Mouse (Mus musculus): ENCODE data around the gene Trrap. TPM values are rescaled to one million over a fixed set of nuclear protein-coding genes. Genes with fewer than 3 reads are reported as not detected.

Trrap gene
- polyA plus RNA-seq, 1 experiment from 2014 or later = 109 TPM

- H3K9ac ChIP-seq (replicated peaks; ENCODE audit: low read length) = no peak overlapping the region
- no peak overlapping the region for H3K4me2 ChIP-seq (ENCODE audit: low read length)
- no peak overlapping the region for H3K27ac ChIP-seq (replicated peaks; ENCODE audit: low read depth, low read length)
- no peak for ATAC-seq (ENCODE audit: low FRiP score, low TSS enrichment)
- H3K27me3 ChIP-seq (ENCODE audit: control insufficient read depth, insufficient read depth, low read length) = no peaks in the 10 kb centered on the region
- no peak overlapping the region for H3K4me3 ChIP-seq (replicated peaks; ENCODE audit: low read depth, low read length)
- no peak for DNase-seq
- peaks cover 99% of the 10 kb centered on the region for H3K36me3 ChIP-seq (ENCODE audit: control insufficient read depth, insufficient read depth, low read length)
- WGBS = 93% methylated on average over 10 of the region's 10 CpGs
- no peaks in the 10 kb centered on the region for H3K9me3 ChIP-seq (ENCODE audit: control insufficient read depth, low read length)
- no peaks in the 10 kb centered on the region for H3K4me1 ChIP-seq (ENCODE audit: control insufficient read depth, insufficient read depth, low read length)
These were observed 82.4 kb downstream of the Trrap start for GRCm38 (mm10) chr5:144849932-144850331.

GRCm38 (mm10) chr5:144851820-144852219 lies 84.3 kb downstream of the Trrap start:
- Histone ChIP-seq H3K9me3 (ENCODE audit: control insufficient read depth, low read length) (no peaks in the 10 kb centered on the region), H3K9ac (replicated peaks; ENCODE audit: low read length) (no peak overlapping the region), H3K27me3 (ENCODE audit: control insufficient read depth, insufficient read depth, low read length) (no peaks in the 10 kb centered on the region), H3K4me1 (ENCODE audit: control insufficient read depth, insufficient read depth, low read length) (no peaks in the 10 kb centered on the region), H3K4me2 (ENCODE audit: low read length) (no peak overlapping the region), H3K27ac (replicated peaks; ENCODE audit: low read depth, low read length) (no peak overlapping the region), H3K4me3 (replicated peaks; ENCODE audit: low read depth, low read length) (no peak overlapping the region), H3K36me3 (ENCODE audit: control insufficient read depth, insufficient read depth, low read length) (peaks cover 94% of the 10 kb centered on the region)
- 95% methylated on average over 3 of the region's 3 CpGs for WGBS
- ATAC-seq (ENCODE audit: low FRiP score, low TSS enrichment) = no peak
- no peak for DNase-seq

- no peaks in the 10 kb centered on the region for H3K27me3 ChIP-seq (ENCODE audit: control insufficient read depth, insufficient read depth, low read length)
- H3K27ac ChIP-seq (replicated peaks; ENCODE audit: low read depth, low read length) = no peak overlapping the region
- DNase-seq (no peak), ATAC-seq (ENCODE audit: low FRiP score, low TSS enrichment) (no peak)
- H3K36me3 ChIP-seq (ENCODE audit: control insufficient read depth, insufficient read depth, low read length) = peaks cover 92% of the 10 kb centered on the region
- no peaks in the 10 kb centered on the region for H3K9me3 ChIP-seq (ENCODE audit: control insufficient read depth, low read length)
- H3K4me3 ChIP-seq (replicated peaks; ENCODE audit: low read depth, low read length) = no peak overlapping the region
- no peak overlapping the region for H3K4me2 ChIP-seq (ENCODE audit: low read length)
- H3K4me1 ChIP-seq (ENCODE audit: control insufficient read depth, insufficient read depth, low read length) = no peaks in the 10 kb centered on the region
- WGBS = 90% methylated on average over 5 of the region's 5 CpGs
- no peak overlapping the region for H3K9ac ChIP-seq (replicated peaks; ENCODE audit: low read length)
These were observed 86.4 kb downstream of the Trrap start for GRCm38 (mm10) chr5:144853931-144854330.

- WGBS = 80% methylated on average over 6 of the region's 6 CpGs
- Histone ChIP-seq H3K4me2 (ENCODE audit: low read length) (no peak overlapping the region), H3K4me3 (replicated peaks; ENCODE audit: low read depth, low read length) (no peak overlapping the region), H3K9me3 (ENCODE audit: control insufficient read depth, low read length) (no peaks in the 10 kb centered on the region), H3K27me3 (ENCODE audit: control insufficient read depth, insufficient read depth, low read length) (no peaks in the 10 kb centered on the region), H3K27ac (replicated peaks; ENCODE audit: low read depth, low read length) (no peak overlapping the region), H3K4me1 (ENCODE audit: control insufficient read depth, insufficient read depth, low read length) (no peaks in the 10 kb centered on the region), H3K9ac (replicated peaks; ENCODE audit: low read length) (no peak overlapping the region), H3K36me3 (ENCODE audit: control insufficient read depth, insufficient read depth, low read length) (peaks cover 91% of the 10 kb centered on the region)
- ATAC-seq (ENCODE audit: low FRiP score, low TSS enrichment) (no peak), DNase-seq (no peak)
These were observed 88.4 kb downstream of the Trrap start for GRCm38 (mm10) chr5:144855936-144856335.

- 95% methylated on average over 15 of the region's 15 CpGs for WGBS
- ATAC-seq (ENCODE audit: low FRiP score, low TSS enrichment) (no peak), DNase-seq (no peak)
- no peaks in the 10 kb centered on the region for H3K27me3 ChIP-seq (ENCODE audit: control insufficient read depth, insufficient read depth, low read length)
- H3K9ac ChIP-seq (replicated peaks; ENCODE audit: low read length) = no peak overlapping the region
- no peaks in the 10 kb centered on the region for H3K4me1 ChIP-seq (ENCODE audit: control insufficient read depth, insufficient read depth, low read length)
- H3K4me2 ChIP-seq (ENCODE audit: low read length) = no peak overlapping the region
- no peak overlapping the region for H3K4me3 ChIP-seq (replicated peaks; ENCODE audit: low read depth, low read length)
- H3K9me3 ChIP-seq (ENCODE audit: control insufficient read depth, low read length) = no peaks in the 10 kb centered on the region
- H3K27ac ChIP-seq (replicated peaks; ENCODE audit: low read depth, low read length) = no peak overlapping the region
- peaks cover 70% of the 10 kb centered on the region for H3K36me3 ChIP-seq (ENCODE audit: control insufficient read depth, insufficient read depth, low read length)
These were observed 91.0 kb downstream of the Trrap start for GRCm38 (mm10) chr5:144858527-144858926.

GRCm38 (mm10) chr5:144859284-144859683 lies 91.8 kb downstream of the Trrap start:
- Histone ChIP-seq H3K27ac (replicated peaks; ENCODE audit: low read depth, low read length) (no peak overlapping the region), H3K4me1 (ENCODE audit: control insufficient read depth, insufficient read depth, low read length) (no peaks in the 10 kb centered on the region), H3K9ac (replicated peaks; ENCODE audit: low read length) (no peak overlapping the region), H3K9me3 (ENCODE audit: control insufficient read depth, low read length) (no peaks in the 10 kb centered on the region), H3K4me3 (replicated peaks; ENCODE audit: low read depth, low read length) (no peak overlapping the region), H3K27me3 (ENCODE audit: control insufficient read depth, insufficient read depth, low read length) (no peaks in the 10 kb centered on the region), H3K36me3 (ENCODE audit: control insufficient read depth, insufficient read depth, low read length) (peaks cover 63% of the 10 kb centered on the region), H3K4me2 (ENCODE audit: low read length) (no peak overlapping the region)
- DNase-seq (no peak), ATAC-seq (ENCODE audit: low FRiP score, low TSS enrichment) (no peak)
- 95% methylated on average over 9 of the region's 9 CpGs for WGBS

GRCm38 (mm10) chr5:144860913-144861312 lies 93.4 kb downstream of the Trrap start:
- H3K27me3 ChIP-seq (ENCODE audit: control insufficient read depth, insufficient read depth, low read length) = no peaks in the 10 kb centered on the region
- no peak overlapping the region for H3K4me3 ChIP-seq (replicated peaks; ENCODE audit: low read depth, low read length)
- H3K36me3 ChIP-seq (ENCODE audit: control insufficient read depth, insufficient read depth, low read length) = peaks cover 52% of the 10 kb centered on the region
- no peak overlapping the region for H3K4me2 ChIP-seq (ENCODE audit: low read length)
- H3K27ac ChIP-seq (replicated peaks; ENCODE audit: low read depth, low read length) = no peak overlapping the region
- no peak for ATAC-seq (ENCODE audit: low FRiP score, low TSS enrichment)
- no peak for DNase-seq
- H3K9ac ChIP-seq (replicated peaks; ENCODE audit: low read length) = no peak overlapping the region
- WGBS = 94% methylated on average over 8 of the region's 8 CpGs
- H3K9me3 ChIP-seq (ENCODE audit: control insufficient read depth, low read length) = no peaks in the 10 kb centered on the region
- H3K4me1 ChIP-seq (ENCODE audit: control insufficient read depth, insufficient read depth, low read length) = no peaks in the 10 kb centered on the region

- DNase-seq = peak; percentile 55
These were observed 99.4 kb downstream of the Trrap start for GRCm38 (mm10) chr5:144866923-144867322.

GRCm38 (mm10) chr5:144869466-144869865 lies 101.9 kb downstream of the Trrap start:
- H3K4me3 ChIP-seq (replicated peaks; ENCODE audit: low read depth, low read length) = no peak overlapping the region
- no peaks in the 10 kb centered on the region for H3K4me1 ChIP-seq (ENCODE audit: control insufficient read depth, insufficient read depth, low read length)
- no peak for DNase-seq
- H3K9ac ChIP-seq (replicated peaks; ENCODE audit: low read length) = no peak overlapping the region
- WGBS = 62% methylated on average over 7 of the region's 7 CpGs
- no peaks in the 10 kb centered on the region for H3K36me3 ChIP-seq (ENCODE audit: control insufficient read depth, insufficient read depth, low read length)
- no peaks in the 10 kb centered on the region for H3K9me3 ChIP-seq (ENCODE audit: control insufficient read depth, low read length)
- no peak for ATAC-seq (ENCODE audit: low FRiP score, low TSS enrichment)
- H3K4me2 ChIP-seq (ENCODE audit: low read length) = no peak overlapping the region
- H3K27me3 ChIP-seq (ENCODE audit: control insufficient read depth, insufficient read depth, low read length) = no peaks in the 10 kb centered on the region
- no peak overlapping the region for H3K27ac ChIP-seq (replicated peaks; ENCODE audit: low read depth, low read length)

More at GRCm38 (mm10) chr5:144866923-144867322, 99.4 kb downstream of the Trrap start:
- WGBS = 83% methylated on average over 8 of the region's 8 CpGs
- no peaks in the 10 kb centered on the region for H3K36me3 ChIP-seq (ENCODE audit: control insufficient read depth, insufficient read depth, low read length)
- H3K4me2 ChIP-seq (ENCODE audit: low read length) = no peak overlapping the region
- H3K27me3 ChIP-seq (ENCODE audit: control insufficient read depth, insufficient read depth, low read length) = no peaks in the 10 kb centered on the region
- no peak overlapping the region for H3K27ac ChIP-seq (replicated peaks; ENCODE audit: low read depth, low read length)
- no peak overlapping the region for H3K4me3 ChIP-seq (replicated peaks; ENCODE audit: low read depth, low read length)
- H3K9ac ChIP-seq (replicated peaks; ENCODE audit: low read length) = no peak overlapping the region
- no peak for ATAC-seq (ENCODE audit: low FRiP score, low TSS enrichment)
- no peaks in the 10 kb centered on the region for H3K4me1 ChIP-seq (ENCODE audit: control insufficient read depth, insufficient read depth, low read length)
- no peaks in the 10 kb centered on the region for H3K9me3 ChIP-seq (ENCODE audit: control insufficient read depth, low read length)

Measured in midbrain, embryonic 14.5 days (tissue).